Mouse (Mus musculus) Muller cell, postnatal 12 days (primary cell): ENCODE results near the gene Dync1i2.

ENCODE experiments used
- DNase-seq: peaks from one replicate; pipeline ENCODE4 v3.0.0-alpha.2; 2015; ENCODE audit errors: inconsistent ontology term

Dync1i2 gene

DNA sequence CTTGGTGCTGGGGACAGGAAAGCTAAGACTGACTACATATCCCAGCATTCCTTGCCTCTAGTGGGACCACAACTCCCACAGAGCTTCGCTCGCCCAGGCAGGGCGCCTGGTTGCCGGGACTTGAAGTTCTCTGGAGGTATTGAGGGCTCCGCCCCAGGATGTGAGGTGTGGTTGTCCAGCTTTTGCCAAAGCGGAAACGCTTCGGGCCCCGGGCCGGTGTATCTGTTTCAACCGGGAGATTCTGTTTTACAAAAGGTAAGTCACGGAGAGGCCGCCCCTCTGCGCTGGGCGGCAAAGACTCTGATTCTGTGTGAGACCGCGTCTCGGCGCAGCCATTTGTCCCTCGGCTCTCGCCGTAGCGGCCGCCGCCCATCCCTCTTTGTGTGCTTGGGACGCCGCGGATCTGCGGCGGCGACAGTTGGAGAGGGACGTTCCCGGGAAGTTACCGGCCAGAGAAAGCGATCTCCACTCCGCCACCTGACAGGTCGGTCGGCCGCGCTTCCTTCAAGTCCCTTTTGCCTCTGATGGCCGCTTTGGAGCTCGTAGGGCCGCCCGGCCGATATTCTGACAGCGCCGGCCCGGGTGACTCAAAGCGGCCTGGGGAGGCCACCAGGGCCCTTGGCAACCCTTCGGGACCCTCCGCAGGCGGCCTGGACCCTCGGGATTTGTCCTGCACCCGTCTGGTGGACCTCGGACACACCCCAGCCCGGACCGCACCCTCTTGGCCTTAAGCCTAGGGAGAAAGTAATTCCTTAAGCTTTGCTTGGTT, at the start of gene Dync1i2:
Gene Dync1i2 (plus strand): TSS at position 116 of the 769 bp plus-strand sequence.
- DNase-seq, result peak; percentile 97

DNA sequence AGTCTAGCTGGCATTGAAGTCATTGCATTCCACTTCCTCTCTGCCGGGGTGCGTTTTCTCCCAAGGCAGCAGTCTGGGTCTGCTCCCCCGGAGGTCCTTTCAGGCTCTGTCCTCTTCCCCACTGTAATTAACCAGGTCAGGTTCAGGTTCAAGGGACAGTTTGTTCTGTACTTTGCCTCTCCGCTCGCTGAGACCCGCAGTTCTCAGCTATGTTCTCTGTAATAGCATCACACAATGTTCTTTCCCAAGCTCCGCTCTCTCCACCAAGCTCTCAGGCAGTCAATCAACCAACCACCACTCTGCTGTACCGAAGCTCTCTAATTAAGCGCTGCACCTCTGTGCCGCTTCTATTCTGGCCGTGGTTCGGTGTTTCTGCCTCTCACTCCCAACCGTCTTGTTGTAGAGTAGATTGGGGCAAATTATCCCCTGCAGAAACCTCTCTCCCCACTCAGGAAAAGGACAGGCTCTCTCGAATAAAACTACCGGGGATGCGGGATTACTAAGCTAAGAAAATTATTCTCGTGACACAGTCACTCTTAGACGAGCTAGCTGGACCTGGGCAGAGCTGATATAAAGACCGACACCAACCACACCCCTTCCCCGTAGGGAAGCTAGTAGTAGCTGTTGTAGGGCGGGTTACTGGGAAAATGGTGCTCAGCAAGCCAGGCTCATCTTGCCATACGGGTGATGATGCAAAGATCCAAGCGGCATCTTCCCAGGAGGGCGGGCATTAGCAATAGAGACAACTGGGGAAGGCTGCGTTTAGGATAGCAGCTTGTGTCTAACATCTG, 48.5 kb upstream of the Dync1i2 start:
- no peak for DNase-seq

DNA sequence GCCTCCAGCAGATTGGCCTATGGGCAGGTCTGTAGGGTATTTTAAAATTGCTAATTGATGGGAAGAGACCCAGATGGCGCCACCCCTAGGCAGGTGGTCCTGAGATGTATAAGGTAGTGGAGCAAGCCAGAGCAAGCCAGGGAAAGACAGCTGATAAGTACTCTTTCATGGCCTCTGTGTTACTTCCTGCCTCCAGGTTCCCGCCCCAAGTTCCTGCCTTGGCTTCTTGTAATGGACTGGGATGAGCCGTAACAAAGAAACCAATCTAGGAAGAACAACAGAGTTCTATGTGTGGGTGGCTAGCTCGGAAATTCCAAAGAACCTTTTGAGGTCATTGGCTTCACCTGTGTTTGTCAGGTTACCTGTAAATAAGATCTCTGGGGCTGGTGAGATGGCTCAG, 44.3 kb upstream of the Dync1i2 start:
- DNase-seq, result no peak

DNA sequence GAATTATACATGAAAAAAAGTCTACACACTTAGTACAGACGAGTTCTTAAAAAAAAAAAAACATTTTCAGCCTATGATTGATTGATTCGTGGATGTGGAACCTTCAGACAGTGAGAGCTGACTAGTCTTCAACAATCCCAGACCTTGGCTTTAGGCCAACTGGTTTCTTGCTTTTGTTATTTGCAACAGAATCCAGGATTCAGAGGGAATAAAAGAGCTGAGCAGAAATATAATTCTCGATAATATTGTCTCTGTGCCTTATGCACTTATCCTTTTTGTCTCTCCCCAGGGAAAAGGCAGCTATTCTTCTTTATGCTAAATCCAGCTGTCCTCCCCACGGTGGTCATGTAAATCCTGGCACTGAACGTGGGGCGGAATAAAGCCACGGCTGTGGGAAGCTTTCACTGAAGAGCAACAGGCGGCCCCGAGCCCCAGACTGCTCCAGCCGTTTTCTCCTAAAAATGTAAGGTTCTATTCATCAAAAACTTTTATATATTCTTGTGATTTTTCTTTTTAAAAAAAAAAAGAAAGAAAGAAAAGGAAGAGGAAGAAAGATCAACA, 43.0 kb upstream of the Dync1i2 start:
- no peak for DNase-seq

DNA sequence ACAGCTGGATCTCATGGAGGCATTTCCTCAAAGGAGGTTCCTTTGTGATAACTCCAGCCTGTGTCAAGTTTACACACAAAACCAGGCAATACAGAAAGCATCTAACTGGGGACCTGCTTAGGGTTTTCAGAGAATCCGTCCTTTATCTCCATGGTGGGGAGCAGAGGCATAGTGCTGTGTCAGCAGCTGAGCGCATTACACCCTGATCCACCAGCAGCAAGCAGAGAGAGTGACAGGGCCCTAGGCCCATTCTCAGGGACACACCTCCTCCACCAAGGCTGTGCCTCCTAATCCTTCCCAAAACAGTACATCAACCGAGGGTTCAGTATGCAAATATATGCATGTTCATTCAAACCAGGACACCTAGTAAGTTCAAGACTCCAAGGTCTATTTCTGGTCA, 38.5 kb upstream of the Dync1i2 start:
- DNase-seq, result no peak

DNA sequence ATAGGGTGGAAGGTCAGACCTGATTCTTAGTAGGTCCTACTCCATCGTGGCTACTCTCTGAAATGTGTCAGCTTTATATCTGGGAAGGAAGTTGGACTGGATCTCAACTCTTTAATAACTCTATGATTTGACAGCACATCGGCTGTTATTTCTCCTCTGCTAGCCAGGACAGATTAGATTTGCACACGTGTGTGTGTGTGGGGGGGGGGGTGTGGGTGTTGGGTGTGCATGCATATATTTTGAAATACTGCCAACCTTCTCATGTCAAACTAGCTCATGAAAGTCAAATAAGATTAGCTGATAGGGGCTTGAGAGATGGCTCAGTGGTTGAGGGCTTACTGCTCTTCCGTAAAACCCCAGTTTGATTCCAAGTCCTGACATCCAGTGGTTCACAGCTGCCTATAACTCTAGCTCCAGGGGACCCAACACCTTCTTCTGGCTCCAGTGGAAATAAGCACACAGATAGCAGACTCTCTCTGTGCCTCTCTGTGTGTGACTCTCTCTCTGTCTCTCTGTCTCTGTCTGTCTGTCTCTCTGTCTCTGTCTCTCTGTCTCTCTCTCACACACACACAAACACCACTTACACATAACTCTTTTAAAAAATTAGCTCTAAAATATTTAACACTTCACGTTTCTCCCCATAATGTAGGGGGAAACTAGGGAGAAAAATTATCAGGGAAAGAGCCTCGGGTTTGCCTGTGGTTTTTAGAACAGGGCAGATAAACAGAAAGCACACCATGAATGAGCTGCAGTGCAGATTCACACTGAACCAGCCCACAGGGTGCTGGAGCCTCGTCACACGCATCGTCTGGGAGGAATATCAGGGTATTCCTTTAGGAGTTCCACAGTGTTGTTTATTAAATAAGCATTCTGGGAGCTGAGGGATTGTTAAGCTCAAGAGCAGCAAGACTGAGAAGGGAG, 34.9 kb upstream of the Dync1i2 start:
- DNase-seq, result no peak

DNA sequence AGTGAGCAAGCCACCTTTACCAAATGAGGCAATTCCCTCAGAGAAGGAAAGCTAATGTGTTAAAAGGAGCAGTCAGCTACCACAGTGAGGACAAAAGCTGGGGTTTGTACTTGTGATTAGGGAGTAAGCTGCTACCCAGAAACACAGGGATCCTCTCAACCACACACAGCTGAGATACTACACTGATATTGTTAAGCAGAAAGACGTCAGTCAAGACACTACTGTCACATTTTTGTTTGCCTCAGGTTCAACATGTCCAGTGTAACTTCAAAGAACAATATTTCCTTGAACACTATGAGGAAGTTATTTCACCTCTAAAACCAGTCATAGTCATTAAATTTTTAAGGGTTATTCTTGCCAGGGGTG, 34.3 kb upstream of the Dync1i2 start:
- DNase-seq, result no peak

DNA sequence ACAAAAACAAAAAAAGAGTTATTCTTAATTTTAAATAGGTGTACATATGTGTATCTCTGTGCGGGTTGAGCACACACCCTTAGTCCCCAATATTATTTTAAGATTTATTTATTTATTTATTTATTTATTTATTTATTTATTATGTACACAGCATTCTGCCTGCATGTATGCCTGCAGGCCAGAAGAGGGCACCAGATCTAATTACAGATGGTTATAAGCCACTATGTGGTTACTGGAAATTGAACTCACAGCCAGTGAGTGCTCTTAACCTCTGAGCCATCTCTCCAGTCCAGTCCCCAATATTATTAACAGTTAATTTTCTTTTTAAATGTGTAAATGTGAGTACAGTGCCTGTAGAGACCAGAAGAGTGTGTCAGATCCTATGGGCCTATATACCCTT, 33.7 kb upstream of the Dync1i2 start:
- DNase-seq, result no peak

DNA sequence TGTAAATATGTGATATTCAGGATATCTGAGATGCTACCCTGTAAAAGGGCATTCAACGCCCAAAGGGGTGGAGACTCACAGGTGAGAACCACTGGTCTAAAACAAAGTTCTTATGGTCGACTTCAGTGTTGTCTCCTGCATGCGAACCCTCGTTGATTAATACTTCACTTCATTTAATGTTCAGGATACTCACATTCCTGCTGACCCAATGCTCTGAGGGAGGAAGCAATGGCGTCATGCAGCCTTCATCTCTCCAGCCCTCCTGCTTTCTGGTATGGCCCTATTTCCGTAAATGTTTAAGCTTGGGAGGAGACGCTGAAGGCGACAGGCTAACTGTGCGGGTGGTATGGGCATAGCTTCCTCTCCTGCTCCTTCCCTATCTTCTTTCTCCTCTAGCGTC, 31.8 kb upstream of the Dync1i2 start:
- DNase-seq, result no peak

DNA sequence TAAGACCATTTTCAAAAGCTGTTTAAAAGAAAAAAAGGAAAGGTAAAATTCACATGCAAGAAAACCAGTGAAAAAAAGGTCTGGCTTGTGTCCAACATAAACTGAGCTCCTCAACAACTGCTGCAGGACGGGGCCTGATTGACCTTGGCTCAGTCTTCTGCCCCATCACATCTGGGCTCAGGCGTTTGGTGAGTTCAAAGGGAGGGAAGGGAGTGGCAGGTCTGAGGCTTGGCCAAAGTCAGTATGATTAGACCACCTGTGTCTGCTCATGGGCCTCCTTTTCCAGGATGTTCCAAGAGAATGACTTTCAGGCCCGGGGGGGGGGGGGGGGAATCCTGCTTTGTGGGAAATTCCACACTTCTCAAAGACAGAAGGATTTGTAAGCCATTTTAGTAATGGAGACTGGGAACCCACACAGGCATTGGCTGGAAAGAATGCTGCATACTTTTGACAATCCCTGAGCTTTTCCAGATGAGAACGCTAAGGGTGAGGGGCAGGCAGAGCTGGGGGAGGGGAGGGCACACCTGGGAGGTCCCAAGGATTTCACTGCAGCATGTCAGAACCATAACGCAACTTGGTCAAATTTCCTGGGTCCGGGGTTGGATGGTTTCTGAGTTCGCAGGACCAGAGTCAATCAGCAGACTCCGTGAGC, 30.8 kb upstream of the Dync1i2 start:
- no peak for DNase-seq

DNA sequence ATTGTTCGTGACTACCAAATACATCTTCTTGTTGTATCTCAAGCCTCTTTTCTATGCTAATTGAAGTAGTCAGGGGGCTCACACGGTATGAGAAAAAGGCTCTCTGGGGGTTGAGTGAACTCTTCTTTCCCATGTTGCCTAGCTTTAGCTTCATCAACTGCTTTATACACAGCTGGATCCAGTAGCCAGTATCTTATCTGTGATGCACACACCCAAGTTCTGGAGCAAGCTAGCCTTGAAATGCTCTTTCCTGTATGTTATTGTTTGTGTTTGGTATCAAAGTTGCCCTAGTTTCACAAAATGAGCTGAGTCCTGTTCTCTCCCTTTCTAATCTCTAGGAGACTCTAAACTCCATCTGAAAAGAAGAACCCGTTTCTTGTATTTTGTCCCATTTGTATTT, 23.6 kb upstream of the Dync1i2 start:
- DNase-seq, result no peak

DNA sequence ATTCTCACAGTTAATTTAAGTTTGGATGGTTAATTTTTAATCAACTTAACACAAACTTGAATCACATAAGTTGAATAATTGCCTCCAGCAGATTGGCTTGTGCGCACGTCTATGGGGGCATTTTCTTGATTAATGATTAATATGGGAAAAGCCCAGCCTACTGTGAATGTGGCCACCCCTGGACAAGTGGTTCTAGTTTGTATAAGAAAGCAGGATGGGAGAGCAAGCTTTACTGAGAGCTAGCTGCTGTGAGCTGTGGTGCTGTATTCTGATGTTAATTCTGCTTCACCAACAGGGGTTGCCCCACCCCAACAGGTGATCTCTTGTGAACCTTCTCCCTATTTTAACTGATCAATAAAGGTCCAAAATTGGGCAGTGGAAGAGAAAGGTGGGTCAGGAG, 22.6 kb upstream of the Dync1i2 start:
- no peak for DNase-seq

DNA sequence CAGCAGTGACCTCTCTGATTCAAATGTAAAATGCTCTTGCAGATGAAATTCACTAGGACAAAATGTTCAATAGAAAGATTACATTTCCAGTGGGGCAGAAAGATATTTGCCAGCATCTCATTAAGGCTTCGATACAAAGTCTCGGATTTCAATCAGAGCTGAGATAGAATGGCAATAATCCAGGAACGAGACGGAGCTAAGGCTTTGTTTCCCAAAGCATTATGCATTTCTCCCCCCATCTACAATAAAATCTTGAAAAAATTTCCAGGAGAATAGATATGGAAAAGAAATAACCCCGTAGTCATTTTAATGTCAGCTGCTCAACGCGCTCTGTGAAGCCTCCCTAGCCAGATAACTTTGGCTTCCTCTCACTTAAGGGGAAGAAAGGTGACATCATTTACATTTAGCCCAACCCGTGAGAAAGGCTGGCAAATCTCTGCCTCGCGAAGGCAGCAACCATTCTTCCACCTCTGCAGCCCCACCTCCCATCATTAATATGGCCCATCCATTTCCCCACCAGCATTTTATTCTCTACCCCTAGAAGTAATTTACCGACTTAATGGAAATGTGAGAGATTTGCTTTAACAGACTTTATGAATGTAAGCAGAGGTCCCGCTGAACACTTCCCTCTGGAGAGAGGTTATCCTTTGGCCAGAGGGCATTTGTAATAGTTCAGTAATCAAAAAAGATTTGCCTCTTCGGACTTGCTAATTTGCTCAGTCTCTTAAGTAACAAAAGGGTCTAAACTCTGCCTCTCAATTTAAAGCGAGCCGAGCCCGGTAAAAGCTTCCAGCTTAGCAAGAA, 19.9 kb upstream of the Dync1i2 start:
- DNase-seq, result peak; percentile 30

DNA sequence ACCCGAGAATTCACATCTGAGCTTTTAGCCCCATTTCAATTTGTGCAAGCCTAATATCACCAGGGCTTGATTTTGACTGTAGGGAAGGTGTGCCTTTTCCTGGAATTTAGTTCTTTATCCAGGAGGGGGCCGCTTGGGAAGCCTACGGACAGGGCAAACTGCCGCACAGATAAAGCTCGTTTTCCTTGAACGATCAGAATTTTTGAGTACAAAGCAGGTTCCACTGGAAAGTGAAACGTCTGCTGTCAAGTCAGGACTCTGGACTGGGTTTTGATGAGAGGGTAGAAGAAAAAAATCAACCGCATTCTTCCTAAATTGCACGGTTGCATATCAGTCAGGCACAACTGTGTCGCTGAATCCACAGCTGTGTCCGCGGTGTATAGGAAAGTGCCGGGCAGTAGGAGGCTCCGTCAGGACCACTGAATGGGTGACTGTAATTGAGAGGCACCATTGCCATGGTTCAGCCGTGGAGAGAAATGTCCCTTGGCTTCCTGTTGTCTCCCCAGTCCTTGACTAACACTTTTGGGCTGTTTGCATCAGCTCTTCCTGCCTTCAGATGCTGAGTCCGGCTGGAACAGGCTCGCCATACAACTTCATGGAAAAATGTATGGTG, 19.2 kb upstream of the Dync1i2 start:
- no peak for DNase-seq

DNA sequence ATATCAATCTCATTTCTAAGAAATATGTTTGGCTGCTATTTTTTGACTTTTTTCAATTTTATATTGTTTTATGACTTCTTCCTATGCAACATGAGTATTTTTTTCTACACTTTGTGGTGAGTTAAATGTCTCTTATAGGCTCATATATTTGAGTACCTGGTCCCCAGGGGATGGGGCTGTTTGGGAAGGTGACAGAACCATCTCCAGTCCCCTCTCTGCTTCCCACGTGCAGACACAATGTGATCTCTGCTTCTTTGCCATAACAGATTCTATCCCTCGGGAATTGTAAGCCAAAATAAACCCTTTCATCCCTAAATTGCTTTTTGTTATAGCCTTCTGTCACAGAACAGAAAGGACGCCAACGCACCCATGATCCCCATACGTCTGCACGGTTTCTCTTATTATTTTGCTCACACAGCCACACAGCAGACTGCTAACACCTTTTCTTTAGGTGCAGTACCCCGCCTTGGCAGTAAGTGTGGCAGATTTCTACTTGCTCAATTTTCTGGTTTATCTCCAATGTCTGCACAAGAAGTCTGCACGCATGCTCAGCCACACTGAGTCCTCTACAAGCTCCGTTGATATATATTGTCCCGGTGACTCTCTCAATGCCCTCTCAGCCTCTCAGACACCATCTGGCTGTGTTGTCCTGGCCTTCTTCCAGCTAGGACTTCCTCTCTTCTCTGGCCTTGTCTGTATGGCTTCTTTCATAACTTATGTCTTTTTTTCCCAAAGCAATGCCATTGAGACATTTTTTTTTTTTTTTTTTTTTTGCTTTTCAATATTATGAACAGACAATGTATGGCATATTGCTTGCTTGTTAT, 17.2 kb upstream of the Dync1i2 start:
- no peak for DNase-seq

DNA sequence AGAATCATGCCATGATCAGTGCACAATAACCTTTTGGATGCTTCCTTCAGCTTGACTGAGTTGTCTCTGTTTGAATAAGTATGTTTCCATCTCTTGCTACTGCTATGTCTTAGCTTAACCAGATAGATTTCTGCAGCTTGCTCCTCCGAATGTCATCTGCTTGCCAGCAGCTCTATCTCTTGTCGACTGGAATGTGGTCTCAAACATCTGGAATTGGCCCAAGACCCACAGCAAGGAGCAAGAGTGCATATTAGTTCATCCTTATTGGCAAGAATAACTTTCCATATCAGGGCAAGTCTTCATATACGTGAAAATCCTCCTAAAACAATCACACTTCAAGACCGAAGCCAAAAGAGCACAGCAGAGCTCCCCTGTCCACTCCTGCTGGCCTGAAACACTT, 14.6 kb upstream of the Dync1i2 start:
- no peak for DNase-seq

DNA sequence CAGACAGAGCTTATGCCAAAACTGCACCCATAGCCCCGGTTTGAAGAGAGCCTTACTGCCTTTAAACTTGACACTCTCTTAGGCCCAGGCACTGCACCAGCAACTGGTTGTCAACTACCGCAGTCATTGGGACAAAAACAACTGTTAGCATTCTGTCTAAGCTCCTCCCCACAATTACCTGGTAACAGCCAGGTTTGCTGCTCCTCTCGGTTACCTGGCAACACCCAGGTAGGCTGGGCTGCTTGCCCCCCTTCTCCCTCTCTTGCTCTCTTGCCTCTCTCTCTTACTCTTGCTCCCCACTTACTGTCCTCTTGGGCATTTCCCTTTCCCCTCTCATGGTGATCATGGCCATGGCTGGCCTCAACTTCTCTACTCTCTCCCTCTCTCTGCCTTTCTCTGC, 12.6 kb upstream of the Dync1i2 start:
- DNase-seq, result no peak

DNA sequence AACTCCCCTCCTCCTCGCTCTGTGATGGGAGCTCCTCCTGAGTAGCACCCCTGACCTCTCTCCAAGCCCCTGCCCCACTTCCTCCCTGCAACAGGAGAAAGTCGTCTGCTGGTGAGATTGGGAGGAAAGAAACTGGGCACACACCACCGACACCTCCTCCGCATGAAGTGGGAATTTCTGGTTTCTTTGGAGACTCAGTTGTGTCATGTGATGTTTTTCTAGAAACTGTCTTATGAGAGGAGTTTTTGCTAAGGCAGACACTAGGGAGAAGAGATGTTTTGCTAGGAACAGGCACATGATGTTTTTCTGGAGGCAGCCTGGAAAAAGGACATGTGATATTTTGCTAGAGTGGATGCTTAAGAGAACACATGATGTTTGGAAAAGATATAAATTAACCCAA, 11.0 kb upstream of the Dync1i2 start:
- DNase-seq, result no peak

DNA sequence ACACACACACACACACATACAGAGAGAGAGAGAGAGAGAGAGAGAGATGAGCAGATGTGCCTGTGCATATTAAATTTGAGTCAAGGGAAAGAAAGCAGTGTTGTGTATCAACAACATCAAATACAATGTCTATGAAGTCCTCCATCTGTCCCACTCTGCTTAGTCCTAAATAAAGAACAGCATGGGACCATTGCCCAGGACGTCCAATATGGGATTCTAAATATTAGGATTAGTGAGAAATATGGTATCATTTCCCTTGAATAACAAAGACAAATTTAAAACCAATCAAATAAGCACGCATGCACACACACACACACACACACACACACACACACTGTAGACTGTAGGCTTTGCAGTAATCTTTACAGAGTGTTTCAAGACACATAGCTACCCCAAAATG, 9.6 kb upstream of the Dync1i2 start:
- DNase-seq, result no peak
